Mouse (Mus musculus) thymus, adult 18-20 months (tissue): Measurements from ENCODE around the gene Kif18a.

Experiments used
- DNase-seq, 2 experiments: peaks; one replicate each; pipeline ENCODE4 v3.0.0; 2022; ENCODE audit warnings: mixed read lengths in 2 of 2

Gene Kif18a

DNA sequence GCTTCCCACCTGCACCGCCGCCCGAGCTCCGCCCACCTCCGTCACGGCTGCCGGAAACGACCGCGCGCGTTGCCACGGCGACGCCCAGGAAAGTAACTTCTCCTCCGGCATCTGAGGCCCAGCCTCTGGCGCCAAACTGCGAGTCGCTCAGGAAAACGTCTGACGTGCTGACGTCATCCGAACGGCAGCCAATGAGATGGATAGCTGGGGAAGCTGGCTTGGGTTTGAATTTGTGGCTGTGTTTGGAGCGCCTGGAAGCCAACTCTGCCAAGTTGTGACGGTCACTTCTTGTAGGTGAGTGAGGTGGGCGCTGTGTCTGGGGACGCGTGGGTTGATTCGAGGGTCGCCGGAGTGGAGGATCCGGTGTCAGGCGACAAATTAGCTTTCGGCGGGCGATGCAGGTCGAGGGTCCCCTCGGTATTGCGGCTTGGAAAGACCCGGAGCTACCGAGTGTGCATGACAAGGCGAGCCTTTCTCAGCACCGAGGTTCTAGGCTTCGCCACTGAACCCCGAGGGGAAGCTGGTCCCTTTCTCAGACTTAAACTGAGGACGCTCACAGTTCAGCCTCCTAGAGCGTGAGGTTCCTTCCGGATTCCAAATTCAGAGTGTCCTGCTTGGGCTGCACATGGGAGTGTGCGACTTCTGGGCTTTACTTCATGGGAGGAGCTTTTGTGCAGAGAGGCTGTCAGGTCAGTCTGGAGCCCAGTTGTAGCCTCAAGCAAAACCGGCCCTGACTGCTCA is at the start of gene Kif18a, which contains the start of gene Mettl15:
TSS of gene Kif18a (plus strand) at position 139 of the 741 bp plus-strand sequence.
TSS of gene Mettl15 (minus strand) at position 149 of the 741 bp plus-strand sequence.
- DNase-seq, result peak; percentile 93 to 95

DNA sequence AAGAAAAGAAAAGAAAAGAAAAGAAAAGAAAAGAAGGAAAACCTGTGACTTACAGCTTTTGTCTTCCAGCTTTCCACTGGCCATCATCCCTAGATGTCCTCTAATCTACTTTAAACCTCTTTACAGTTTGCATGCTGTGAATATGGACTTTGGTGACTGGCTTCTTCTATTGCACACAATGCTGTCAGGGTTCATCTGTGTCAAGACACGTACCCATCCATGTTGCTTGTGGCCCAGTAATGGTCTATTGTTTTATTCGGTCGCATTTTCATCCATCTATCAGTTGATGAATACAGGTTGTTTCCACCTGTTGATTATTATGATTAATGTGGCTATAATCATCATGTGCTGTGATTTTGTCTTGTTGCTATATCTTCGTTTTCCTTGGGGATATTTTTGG is 46.7 kb upstream of the Kif18a start:
- DNase-seq, result no peak

DNA sequence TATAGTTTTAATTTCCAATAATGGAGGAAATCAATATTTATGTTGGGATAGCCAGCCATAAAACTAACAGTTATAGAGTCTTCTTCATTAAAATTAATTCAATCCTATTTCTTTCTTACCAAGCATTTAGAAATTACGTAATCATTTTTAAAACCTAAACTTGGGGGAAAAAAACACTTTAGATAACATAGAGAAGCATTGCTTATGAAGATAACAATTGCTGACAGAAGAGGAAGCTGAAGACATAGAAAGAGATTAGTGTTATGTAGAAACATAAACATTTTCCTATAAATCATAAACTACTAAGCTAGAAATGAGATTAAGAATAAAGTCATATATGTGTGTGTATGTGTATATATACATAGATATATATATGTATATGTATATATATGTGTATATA is 44.8 kb upstream of the Kif18a start:
- no peak for DNase-seq

GRCm38 (mm10) chr2:109241947-109242346 is 38.6 kb upstream of the Kif18a start:
- DNase-seq, result no peak

GRCm38 (mm10) chr2:109262779-109263178 is 17.8 kb upstream of the Kif18a start:
- no peak for DNase-seq

- no peak for DNase-seq
These were observed 7.4 kb upstream of the Kif18a start for GRCm38 (mm10) chr2:109273098-109273497.

DNA sequence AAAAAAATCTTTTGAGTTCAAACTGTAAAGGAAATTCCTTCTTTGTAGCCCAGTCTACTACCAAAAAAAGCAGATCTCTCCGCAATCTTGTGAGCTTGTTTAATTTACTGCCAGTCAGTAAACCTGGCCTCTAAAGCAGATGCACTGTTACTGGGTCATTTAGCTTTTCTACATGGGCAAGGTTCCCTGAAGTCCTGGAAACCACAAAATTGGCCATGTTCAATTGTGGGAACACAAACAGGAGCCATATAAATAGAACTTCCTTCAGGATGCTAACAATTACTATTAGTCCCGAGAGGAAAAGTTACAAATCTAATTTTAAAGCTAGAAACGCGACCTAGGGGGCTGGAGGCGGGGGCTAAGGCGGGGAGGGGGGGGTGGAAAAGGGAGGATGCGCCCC is 2.9 kb upstream of the Kif18a start:
- no peak for DNase-seq

GRCm38 (mm10) chr2:109278036-109278435 is 2.5 kb upstream of the Kif18a start:
- DNase-seq, result peak; percentile 14 to 32

DNA sequence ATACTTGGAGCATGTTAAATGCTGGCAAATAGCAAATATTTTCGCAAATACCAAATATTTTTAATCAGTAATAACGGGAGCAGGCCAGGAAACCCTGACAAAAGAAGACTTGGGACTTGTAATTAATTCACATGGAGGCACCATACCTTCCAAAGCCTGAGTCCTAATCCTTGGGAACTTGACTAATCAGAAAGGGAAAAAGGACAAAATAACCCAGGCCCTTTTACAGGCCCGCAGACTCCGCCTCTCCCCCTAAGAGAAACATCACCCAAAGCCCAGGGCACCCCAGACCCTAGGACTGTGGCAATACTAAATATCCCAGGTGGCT is 302 bp upstream of the Kif18a start:
- DNase-seq, result no peak

GRCm38 (mm10) chr2:109281341-109281690 is 778 bp downstream of the Kif18a start:
- DNase-seq, result no peak

- no peak for DNase-seq
These were observed 3.6 kb downstream of the Kif18a start for GRCm38 (mm10) chr2:109284121-109284520.

DNA sequence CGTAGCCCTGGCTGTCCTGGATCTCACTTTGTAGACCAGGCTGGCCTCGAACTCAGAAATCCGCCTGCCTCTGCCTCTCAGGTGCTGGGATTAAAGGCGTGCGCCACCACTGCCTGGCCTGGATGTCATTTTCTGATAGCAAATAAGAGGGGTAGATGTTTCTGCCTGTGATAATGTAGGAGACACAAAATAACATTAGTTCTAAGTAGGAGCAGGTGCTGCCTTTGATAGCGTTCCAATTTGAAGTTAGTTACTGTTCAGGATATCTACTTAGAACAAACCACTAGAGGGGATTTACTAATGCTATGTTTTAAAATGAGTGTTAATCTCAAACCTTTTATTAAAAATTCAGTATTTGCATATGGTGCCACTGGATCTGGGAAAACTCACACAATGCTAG is 8.8 kb downstream of the Kif18a start:
- DNase-seq, result no peak

DNA sequence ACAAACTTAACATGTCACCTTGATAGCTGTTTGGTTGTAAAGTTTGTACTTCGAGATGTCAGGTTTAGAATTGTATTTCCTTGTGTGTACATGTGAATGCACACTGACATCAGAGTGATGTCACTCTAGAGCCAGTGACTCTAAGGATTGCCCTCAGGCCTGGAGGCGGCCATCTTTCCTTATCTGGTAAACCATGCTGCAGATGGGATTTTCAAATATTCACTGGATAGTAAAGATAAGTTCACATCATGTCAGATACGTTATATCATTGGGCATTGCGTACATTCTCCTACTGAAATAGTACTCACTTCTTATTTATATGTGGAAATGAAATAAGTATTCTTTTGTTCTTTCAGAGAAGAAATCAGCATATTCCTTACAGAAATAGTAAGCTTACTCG is 15.7 kb downstream of the Kif18a start:
- no peak for DNase-seq

GRCm38 (mm10) chr2:109298160-109298559 is 17.6 kb downstream of the Kif18a start:
- DNase-seq, result no peak

GRCm38 (mm10) chr2:109302234-109302633 is 21.7 kb downstream of the Kif18a start:
- DNase-seq, result no peak

GRCm38 (mm10) chr2:109303638-109304037 is 23.1 kb downstream of the Kif18a start:
- no peak for DNase-seq

GRCm38 (mm10) chr2:109311369-109311768 is 30.8 kb downstream of the Kif18a start:
- DNase-seq, result no peak

GRCm38 (mm10) chr2:109331807-109332206 is 51.3 kb downstream of the Kif18a start:
- DNase-seq, result no peak

- no peak for DNase-seq
These were observed 53.7 kb downstream of the Kif18a start for GRCm38 (mm10) chr2:109334237-109334636.

- no peak for DNase-seq
These were observed 55.2 kb downstream of the Kif18a start for GRCm38 (mm10) chr2:109335765-109336164.

DNA sequence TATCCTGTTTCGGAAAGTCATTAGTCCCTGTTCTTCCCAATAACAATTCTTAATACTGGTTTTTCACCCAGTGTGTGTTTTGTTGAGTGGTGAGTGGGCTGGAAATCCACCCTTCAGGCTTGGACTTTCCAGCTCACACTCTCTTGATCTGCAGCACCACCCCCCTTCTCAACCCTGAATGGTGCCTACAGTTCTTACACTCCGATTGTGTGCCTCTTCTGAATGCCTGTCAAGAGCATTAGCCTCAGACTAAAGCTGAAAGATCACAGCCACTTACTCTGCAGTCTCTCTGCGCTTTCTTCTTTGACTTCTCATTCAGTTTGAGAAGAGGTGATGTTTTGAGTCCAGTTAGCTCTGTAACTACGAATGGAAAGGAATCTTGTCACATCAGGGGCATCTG is 64.8 kb downstream of the Kif18a start:
- DNase-seq, result no peak

DNA sequence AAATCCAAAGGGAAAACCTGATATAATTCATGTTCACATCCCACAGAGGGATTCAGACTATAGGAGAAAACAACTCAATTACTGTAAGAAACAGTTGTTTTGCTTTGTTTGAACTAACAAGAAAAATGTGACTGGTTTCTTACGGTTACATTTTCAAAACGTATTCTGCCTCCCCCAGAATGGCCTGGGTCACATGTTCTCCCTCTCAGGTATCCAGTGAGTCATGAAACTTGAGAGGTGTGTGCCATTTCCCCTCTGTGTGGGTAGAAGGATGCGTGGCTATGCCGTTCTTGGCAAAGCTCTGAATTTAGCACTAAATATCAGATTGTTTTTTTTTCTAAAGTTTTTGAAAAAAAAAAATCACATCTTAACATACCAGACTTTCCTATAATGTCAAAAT is 68.2 kb downstream of the Kif18a start:
- no peak for DNase-seq

DNA sequence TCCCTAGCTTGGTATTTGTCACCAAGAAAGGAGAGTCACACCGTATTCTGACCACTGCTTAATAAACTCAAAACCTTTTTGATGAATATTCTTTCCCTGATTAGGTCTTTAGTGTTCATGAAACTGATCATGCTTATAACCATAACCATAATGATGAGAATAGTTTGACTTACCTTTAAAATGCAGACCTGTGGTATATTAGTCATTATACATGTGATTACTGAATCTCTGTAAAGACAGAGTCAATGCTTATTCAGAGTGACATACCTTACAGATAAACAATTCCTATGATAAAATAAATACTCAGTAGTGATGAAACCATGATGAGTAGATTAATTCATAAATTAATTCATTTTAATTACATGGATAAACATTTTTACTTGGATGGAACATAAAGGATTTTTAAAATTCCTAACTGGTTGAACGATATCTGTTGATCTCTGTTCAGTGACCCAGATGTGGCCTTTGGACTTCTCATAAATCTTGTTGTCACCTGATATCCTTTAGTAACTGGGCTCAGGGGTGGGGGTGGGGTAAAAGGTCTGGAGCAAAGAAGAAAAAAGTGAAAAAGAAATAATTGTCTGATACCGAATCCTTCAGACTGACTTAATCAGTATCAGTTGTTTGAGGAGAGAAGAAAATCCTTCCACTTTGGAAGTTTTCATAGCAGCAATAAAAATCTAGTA is 78.1 kb downstream of the Kif18a start:
- no peak for DNase-seq

DNA sequence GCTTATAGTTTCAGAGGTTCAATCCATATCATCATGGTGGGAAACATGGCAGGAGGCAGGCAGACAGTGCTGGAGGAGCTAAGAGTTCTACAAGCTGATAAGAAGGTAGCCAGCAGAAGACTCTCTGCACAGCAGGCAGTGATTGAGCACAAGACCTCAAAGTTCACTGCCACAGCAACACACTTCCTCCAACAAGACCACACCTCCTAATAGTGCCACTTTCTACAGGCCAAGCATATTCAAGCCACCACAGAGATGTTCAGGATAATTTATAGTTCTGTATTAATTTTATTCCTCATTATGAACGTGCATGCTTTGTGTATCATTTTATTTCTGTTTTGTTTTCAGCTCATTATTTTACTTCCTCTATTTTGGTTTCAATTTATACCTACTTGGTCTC is 85.4 kb downstream of the Kif18a start:
- no peak for DNase-seq

DNA sequence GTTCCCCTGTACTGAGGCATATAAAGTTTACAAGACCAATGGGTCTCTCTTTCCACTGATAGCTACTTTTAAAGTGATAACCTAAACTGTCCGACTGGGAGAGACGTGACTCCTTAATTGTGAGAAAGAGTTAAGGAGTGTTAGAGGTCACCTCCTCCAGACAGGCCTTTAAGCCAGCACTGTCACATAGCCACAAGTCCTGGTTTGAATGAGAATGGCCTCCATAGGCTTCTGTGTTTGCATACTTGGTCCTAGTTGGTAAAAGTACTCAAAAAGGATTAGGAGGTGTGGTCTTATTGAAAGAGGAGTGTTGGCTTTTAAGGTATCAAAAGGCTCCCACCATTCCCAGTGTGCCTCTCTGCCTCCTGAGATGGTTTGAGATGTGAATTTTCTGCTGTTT is 94.3 kb downstream of the Kif18a start:
- no peak for DNase-seq
